Mouse (Mus musculus): Measurements from ENCODE around the gene Adgrl3. TPM values are rescaled to one million over a fixed set of nuclear protein-coding genes. Genes with fewer than 3 reads are reported as not detected.

Gene Adgrl3
- total and polyA plus RNA-seq, 3 experiments, result 1.2 to 3.4 (median 3.1) TPM

DNA sequence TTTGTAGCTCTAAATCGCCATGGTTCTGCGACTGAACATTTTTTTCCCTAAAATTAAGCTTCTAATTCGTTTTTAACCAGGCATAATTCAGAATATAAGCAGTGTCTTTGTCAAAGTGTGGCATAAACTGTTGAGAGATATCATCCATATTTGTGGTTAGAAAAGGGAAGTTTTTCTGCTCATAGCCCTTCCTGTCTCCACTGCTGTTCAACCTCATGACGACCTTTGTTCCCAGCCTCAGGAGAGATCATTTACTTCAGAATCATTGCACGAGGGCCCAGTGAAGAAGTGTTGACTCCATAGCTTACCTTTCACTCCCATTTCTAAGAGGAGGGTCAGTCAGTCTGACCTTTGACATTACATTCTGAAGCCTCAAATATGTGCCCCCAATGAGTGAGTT is 56.4 kb downstream of the Adgrl3 start:
- no peak for DNase-seq

DNA sequence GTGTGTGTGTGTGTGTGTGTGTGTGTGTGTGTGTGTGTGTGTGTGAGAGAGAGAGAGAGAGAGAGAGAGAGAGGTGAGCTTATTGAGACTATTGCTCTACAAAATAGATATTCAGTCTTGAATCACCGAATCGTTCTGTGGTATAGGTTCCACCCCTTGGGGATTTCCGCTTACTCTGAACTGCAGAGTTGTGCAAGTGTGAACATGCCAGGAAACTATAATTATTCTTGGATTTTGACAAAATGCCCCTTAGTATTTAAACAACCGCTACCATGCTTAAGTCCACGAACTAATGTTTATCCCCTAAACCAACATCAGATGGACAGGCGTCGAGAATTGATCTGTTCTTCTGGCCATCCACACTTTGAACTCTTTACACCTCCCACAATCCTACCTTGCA is 57.1 kb downstream of the Adgrl3 start:
- DNase-seq, result no peak

DNA sequence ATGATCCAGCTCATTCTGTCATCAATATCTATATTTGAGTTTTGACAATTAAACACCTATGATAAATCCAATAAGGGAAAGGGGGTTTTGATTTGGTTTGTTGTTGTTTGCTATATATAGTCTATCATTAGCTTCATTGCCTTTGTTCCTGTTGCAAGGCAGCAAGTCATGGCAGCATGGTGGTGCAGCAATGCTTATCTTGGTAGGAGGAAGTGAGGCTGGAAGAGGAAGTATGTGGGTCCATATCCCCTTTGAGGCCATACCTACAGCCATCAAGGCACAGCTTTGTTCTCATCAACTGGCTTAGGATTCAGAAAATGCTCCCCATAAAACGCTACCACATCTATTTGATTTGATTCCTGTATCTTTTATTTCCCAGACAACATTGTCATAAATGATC is 58.1 kb downstream of the Adgrl3 start:
- no peak for DNase-seq

DNA sequence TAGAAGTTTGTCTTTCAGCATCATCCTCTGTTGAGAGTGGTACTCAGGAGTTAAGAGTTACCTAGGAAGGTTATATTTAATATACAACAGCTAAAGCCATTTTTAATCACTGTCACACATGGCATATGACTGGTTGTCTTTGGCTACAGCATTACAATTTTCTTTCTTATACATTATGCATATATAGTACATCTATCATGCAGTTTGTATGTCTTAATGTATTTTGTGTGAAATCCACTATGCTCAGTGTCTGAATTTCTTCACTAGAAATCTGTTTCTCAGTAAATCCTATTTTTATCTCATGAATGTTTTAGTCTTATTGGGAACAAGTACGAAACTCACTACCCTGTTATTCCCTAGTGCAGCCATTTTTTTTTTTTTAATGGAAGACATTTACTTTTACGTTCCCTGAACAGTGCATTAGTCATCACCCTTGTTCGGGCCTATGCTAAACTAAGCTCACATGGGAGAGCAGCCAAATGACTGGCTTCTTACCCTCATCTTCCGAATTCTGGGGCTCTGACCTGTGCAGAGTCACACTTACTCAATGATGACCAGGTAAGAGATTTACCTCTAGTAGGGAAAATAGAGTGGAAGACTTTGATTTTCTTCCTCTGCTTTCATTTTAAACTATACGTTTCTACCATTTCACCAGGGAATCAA is 63.9 kb downstream of the Adgrl3 start:
- DNase-seq, result no peak

DNA sequence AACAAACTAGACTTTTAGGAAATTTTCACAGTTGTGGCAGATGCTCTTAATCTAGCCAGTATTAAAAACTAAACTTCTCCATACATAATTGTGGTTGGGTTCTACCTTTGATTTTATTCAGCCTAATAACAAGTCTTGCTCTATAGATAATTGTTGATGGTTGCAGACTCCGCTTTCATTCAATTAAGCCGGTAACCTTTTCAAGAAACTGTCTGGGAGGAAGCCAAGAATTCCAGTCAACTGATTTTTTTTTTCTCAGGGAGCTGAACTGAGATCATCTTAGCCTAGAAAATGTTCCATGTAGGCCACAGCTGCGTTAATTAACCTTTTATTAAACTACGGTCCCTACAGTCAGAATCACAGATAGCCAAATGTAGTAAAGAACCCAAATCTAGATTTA is 65.2 kb downstream of the Adgrl3 start:
- no peak for DNase-seq

DNA sequence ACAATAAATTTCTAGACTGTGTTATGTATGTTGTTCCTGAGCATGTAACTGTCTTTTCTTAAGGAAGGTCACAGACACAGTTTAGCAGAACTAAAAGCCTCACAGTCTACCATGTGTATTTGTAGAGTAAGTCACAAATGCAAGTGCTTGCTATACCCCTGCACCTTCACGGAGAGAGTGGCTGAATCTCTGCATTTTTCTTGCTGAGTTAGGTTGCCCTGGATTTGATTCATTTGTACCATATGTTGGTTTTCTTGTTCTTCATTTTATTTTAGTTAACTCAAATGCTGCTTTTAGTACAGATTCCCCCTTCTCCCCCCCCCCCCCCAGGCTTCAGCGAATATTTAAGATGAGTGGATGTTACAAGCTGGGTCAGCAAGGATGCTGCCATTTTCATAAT is 68.7 kb downstream of the Adgrl3 start:
- DNase-seq, result no peak

DNA sequence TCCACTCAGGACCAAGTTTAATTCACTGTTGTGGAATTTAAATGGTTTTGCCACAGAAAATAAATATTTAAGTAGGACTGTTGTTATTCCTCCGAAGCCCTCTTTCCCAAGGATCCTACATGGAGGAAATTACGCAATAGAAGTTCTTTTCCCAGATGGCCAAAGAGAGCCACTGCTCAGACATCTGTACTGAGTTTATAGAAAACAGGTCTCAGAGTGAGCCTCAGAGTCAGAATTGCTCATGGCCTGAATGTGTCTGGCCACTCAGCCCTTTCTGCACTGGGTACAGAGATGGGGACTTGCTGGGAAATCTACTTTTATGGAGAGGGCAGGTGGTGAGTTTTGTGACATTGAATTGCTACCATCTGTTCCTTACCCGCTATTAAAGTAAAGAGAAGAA is 74.7 kb downstream of the Adgrl3 start:
- DNase-seq, result no peak

DNA sequence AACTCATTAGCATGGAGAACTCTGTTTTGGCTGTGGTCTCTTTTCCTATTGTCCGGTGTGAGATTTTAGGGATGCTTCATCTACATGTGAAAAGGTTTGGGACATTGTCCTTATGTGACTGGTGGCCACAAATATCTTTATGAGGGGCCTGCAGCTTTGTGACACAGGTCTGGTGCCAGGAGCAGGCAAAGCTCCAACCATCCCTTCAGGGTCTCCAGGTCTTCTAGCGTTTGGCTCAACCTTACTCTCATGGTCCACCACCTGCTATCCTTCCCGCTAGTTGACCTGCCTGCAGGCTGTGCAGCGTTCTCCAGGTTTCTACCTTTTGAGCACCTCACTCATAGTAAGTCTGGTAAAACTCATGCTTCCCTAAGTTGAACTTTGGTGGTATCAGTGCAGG is 77.2 kb downstream of the Adgrl3 start:
- no peak for DNase-seq

DNA sequence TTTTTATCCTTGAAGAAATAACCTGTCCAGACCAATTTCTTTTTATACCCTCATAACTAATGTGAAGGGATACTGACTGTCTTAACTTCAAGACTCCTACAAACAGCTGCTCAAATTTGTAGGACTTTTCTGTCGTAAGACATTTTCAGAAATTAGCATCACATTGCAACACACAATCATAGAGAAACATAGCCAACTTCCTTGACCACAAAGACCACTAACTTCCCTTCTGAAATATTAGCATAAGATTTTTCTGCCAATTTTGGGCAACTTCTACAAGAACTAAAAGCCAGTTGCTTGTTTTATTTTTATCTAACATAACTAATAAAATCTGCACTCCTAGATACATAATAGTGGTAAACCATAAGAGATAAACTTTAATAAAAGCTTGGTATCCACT is 87.5 kb downstream of the Adgrl3 start:
- DNase-seq, result no peak

DNA sequence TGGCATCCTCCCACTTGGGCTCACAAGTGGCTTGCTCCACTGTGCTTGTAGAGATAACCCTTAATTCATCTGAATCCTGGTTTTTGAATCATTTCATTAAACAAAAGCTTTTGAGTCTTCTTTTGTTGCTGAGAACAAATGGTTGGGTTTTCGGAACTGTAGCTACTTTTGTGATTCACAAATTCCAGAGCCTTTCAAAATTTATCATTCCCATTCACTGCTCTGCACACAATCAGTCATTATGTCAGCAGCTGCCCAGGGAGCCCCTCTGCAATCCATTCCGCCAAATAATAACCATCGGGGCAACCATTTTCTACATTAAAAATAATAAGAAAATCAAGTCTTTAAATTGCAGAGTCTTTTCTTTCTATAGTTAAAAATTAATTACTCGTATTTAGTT is 104.5 kb downstream of the Adgrl3 start:
- DNase-seq, result no peak

DNA sequence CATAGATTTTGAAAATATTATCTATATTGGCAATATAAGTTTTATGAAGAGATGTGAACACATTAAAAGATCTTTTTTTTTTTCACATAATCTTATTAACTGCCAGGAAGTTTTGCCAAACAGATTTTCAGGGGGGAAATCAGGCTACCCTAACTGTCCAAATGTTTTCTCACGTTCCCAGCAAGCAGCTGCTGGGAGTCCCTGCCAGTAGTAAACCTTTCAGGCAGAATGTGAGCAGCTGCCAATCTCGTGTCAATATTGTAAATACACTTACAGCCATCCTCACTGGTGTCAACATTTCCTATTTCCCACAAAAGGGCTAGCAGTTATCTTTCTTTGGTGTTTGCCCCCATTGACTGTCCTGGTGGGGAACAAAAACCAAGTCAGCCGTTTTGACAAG is 107.7 kb downstream of the Adgrl3 start:
- DNase-seq, result no peak

DNA sequence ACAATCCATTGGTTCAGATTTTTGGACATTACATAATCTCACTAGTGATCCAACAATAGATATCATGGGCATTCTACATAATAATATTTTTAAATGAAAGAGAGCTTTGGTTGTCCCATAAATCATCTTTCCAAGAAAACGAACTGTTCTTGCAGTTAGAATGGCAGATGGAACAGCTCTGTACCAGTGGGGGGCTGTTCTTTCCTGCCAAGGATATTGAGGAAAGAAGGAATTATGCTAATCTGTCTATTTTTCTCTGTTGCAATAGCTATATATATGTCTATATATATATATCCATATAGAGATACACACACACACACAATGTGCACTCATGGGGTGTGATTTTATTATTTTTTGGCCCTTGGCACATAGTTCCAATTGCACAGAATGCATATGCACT is 116.5 kb downstream of the Adgrl3 start:
- no peak for DNase-seq

DNA sequence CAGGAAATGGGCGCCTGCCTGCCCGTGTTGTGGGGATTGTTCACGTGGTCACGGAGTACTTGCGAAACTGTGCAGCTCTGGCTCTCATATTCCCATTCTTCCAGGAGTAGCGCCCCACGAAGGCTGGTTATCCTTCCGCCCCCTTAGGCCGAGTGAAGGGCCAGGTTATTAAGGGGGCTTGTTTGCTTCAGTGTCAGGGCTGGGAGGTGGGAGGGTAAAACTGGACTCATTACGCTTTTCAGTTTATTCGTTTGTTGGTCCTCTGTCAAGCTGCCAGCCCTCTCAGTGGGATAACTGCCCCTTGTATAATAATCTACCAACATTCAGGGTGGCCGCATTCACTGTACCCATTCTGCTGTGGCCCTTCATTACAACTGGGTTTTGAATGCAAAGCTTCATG is 135.9 kb downstream of the Adgrl3 start:
- DNase-seq, result no peak

DNA sequence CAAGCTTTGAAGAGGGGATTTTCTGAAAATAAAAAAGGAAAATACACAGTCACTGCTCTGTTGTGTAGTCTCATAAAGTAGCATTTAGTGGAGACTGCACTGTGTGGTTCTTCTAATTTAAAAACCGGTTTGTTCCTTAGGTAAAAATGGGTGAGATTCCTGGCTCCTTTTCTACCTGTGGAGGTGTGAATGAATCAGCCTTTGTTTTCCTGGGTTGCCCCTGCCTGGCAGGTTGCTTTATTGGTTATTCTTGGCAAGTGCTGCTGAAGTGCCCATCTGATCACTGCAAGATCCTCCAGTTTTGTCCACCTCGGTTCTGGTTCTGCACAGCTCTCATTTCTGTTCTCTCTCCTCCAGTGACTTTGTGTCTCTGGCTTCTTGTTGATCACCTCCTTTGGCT is 136.3 kb downstream of the Adgrl3 start:
- no peak for DNase-seq

DNA sequence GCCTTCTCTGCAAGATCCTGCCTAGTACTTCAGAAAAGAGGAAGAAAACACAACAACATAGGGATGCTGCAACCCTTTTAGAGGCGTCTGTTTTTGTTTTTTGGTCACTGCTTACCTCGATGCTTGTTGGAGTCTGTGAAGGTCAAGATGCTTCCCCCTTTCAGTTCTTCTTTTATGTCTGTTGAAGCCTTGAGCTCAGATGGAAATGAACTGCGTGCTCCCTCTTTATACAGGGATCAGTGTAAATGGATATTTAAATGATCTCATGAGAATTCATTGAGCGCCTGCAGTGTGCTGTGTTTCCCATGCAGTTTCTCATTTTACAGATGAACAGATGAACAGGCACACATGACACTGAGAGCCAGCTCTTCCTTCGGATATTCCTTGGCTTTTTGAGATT is 136.9 kb downstream of the Adgrl3 start:
- no peak for DNase-seq

DNA sequence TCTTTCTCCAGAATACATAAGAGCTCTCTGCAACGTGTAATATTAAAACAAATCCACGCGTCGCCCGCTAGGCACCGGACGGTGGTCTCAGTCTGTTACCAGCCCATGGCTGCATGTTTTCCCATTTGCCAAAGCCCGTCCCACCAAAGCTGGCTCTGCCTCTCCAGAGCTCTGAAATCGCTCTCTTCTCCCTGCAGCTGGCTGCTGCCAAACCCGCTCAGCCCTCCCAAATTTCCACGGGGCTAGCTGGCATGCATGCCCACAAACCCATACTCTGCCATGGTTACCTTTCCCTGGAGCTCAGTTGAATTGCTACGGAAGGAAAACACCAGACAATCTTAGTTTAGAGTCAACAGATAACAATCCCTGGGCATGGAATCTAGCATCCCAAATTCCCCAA is 139.1 kb downstream of the Adgrl3 start:
- no peak for DNase-seq

DNA sequence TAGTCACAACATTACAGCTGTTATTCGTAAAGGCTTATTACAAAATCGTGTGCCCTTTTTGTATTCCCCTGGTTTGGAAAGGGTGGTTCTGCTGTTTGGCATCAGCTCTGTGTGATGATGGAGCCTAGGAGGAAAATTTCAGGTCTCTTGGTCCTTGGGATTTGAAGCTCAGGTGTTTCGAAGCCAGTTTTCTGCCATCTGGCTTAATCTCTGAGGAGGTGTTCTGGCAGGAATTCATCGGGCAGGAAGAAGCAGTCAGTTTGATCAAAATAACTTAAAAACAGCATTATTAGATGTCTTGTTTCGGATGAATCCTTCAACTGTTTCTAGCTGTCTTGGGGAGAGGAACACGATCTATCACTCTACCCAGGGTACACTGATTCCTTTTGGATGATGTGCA is 140.5 kb downstream of the Adgrl3 start:
- no peak for DNase-seq

DNA sequence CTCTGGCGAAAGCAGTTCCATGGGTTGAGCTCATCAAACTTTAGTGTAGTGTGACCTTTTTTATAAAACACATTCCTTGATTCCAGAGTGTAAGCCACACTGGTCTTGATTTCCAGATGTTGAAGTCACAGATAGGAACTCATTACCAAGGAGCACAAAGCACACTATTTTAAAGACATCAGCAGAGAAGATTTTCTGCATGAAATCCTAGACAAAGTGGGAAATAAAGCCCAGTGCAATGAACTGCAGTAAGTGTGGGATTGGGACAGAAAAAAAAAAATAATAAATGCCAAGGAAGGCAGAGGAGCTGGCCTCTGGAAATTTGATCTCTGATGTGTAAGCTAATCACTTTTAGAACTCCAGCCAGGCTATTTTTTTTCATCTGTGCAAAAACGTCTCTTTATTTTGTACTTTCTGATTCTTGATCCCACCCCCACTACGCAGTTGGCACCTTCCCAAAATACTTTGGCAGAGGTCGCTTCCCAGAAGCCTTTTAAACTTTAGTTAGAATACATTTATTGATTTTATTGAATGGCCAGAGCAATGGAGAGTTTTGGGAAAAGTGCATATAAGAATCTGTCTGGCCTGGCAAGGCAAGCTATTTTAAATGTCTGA is 169.0 kb downstream of the Adgrl3 start:
- no peak for DNase-seq

DNA sequence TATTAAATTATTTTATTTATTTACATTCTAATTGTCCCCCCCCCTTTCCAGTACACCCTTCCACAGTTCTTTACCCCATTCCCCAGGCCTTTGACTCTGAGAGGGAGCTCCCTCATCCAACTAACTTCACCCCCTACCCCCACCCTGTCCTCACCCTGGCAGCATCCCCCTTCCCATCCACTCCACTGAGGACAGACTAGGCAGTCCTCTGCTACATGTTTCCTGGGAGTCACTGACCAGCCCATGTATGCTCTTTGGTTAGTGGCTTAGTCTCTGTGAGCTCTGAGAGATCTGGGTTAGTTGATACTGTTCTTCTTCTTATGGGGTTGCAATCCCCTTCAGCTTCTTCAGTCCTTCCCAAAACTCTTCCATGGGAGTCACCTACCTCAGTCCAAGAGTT is 180.4 kb downstream of the Adgrl3 start:
- no peak for DNase-seq

DNA sequence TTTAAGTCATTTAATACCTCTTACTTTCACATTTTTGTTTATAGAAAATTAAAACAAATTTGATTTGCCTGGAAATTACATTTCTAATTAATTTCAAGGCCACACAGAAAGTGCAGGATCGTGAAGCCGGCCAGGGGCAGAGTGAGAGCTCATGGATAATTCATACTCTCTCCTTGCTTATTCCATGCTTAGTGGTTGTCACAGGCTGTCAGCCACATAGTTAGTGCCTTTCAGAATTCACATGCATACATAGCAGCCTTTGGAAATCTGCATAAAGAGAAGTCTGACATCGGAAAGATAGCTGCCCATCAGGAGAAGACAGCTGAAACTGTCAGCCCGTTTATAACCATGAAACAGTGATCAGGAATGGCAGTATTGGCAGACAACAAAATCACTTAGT is 181.9 kb downstream of the Adgrl3 start:
- no peak for DNase-seq

DNA sequence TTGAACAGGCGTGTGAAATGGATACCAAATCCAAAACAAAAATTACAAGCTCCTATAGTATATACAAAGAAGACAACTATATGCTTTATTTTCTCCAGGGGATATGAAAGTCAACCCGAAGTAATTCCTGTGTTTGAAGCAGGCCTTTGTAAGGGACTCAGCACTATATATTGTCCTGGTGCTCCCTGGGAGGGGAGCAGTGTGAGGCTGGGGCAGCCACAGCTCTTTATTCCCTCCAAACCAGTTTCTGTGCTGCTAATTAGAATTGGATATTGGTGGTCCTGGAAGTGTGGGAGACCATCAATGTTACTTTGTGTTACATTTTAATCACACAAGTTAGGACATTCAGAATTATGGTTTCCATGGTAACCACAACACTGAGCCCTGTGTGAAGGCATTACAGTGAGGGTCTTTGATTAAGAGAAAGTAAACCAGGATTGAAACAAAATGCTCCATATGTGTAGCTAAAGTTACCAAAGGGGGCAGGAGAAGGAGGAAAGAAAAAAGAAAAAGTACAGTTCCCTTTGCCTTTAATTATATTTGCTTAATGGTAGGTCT is 198.6 kb downstream of the Adgrl3 start:
- DNase-seq, result no peak

DNA sequence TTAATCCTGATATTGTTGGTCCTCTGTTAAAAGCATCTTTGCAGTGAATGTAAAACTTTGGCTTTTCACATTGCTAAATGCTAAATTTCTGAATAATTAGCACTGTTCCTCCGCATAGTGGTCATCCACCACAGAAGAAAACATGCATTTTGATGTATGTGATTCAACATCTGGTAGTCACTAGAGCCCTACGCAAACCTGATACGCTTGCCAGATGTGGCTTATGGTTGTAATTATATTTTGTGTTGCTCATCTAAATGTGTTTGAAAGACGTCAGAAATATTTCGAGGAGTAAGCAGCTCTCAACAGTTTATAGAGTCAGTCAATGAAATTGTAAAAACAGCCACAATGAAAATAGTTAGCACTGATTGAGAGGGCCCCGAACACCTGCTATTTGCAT is 204.5 kb downstream of the Adgrl3 start:
- no peak for DNase-seq

DNA sequence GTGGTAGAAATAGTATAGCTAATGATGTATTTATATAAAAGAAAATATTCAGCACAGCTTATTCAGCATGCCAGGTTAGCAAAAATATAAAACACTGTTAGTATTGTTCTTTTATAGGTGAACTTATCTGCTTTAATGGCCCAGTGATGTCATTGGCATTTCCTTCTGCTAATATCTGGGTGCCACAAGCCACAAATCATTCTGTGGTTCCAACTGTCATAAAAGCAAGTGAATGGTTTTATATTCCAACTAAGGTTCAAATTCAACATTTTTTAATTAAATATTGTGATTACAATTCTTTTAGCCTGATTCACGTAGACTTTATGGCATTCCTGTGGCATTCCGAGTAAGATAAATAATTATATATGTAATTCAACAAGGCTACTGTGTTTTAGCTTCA is 205.5 kb downstream of the Adgrl3 start:
- DNase-seq, result no peak

DNA sequence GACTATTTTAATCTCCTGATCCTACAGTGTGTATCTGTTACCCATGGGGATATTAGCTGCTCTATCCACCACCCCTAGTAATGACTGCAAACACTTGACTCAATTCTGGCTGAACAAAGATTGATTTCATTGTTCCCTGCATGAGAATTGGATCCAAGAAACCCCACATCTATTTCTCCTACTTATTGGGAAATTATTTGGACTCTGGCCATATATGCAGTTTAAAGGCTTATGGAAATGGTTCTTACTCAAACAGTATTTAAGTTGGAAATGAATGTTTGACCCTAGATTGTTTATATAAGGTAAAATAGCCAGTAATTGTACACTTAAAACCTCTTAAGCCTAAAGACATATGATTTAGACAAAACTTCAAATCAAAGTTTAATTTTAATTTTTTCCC is 207.3 kb downstream of the Adgrl3 start:
- DNase-seq, result no peak

Measured in adrenal gland, adult 2 months (tissue).